Mouse (Mus musculus): Measurements from ENCODE around the gene Dok4. TPM values are rescaled to one million over a fixed set of nuclear protein-coding genes. Genes with fewer than 3 reads are reported as not detected.

Dok4 gene
- polyA plus RNA-seq, 1 experiment from 2014 or later = 31.0 TPM

DNA sequence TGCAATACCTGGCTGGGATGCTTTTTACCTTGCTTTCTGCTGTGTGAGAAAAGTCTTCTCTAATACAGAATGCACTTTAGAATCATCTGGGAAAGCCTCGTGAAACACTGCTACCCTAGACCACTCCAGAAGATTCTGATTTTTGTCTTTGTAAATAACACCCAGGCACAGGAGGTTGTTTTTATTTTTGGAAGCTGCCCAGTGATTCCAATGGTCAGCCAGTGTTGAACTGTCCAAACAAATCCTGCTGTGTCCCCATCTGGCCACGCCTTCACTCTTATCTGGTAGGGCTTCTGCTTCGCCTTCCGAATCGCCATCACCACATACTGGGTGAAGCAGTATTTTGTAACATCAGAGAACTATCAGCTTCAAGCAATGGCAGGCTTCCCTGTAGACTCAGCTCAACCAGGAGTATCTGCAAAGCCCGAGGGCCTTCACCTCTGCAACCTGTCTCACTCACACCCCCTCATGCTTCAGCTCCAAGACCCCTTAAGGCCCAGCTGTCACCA, 56.4 kb downstream of the Dok4 start:
- Histone ChIP-seq H3K9me3 (replicated peaks) (no peaks in the 10 kb centered on the region), H3K9ac (no peak overlapping the region), H3K4me2 (replicated peaks) (no peak overlapping the region), H3K27me3 (no peaks in the 10 kb centered on the region), H3K4me3 (replicated peaks) (no peak overlapping the region), H3K27ac (replicated peaks) (no peak overlapping the region), H3K4me1 (0 out of 2 replicates have a peak, but pooled peaks cover 5% of the 10 kb centered on the region), H3K36me3 (peaks cover 26% of the 10 kb centered on the region)
- ATAC-seq (ENCODE audit: insufficient number of reproducible peaks, low FRiP score, low TSS enrichment, low read depth) = no peak
- 82% methylated on average over 6 of the region's 6 CpGs for WGBS

DNA sequence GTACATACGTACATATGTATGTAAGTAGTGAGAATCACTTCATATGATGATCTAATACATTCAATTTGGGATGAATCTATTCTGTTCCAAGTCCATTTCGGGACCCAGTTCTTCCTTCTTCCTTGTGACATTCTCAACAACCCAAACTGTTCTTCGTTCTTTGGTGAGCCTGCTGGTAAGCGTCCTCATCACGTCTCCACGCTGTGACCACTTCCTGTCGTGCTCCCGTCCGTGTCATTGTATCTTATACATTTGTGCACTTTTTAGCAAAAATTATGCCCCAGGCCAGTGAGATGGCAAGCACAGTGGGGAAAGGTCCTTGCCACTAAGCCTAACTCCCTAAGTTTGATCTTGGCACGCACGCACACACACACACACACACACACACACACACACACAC, 58.2 kb downstream of the Dok4 start:
- Histone ChIP-seq H3K4me1 (0 out of 2 replicates have a peak, but pooled peaks cover 3% of the 10 kb centered on the region), H3K27me3 (no peaks in the 10 kb centered on the region), H3K36me3 (peaks cover 8% of the 10 kb centered on the region), H3K27ac (replicated peaks) (no peak overlapping the region), H3K9me3 (replicated peaks) (no peaks in the 10 kb centered on the region), H3K4me3 (replicated peaks) (no peak overlapping the region), H3K4me2 (replicated peaks) (no peak overlapping the region), H3K9ac (no peak overlapping the region)
- no peak for ATAC-seq (ENCODE audit: insufficient number of reproducible peaks, low FRiP score, low TSS enrichment, low read depth)
- WGBS = 87% methylated on average over 11 of the region's 11 CpGs

DNA sequence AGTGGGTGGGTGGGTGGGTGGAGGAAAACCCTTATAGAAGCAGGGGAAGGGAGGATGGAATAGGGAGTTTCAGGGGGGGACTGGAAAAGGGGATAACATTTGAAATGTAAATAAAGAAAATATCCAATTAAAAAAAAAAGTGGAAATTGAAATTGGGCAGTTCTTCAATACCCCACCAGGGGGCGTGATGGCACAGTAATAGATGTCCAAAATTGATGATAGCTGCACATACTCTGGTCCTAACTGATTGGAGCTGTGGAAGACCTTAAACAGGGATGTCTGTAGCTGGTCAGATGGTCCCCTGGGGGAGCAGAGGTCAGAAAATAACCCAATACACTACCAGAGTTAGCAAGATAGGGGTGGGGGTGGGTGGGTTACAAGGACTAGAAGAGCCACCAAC, 61.6 kb downstream of the Dok4 start:
- H3K27me3 ChIP-seq = no peaks in the 10 kb centered on the region
- H3K9ac ChIP-seq = no peak overlapping the region
- H3K27ac ChIP-seq (replicated peaks) = no peak overlapping the region
- H3K9me3 ChIP-seq (replicated peaks) = no peaks in the 10 kb centered on the region
- H3K36me3 ChIP-seq = no peaks in the 10 kb centered on the region
- H3K4me1 ChIP-seq = peaks cover 5% of the 10 kb centered on the region
- H3K4me2 ChIP-seq (replicated peaks) = no peak overlapping the region
- H3K4me3 ChIP-seq (replicated peaks) = no peak overlapping the region
- WGBS = 5% methylated on average over 1 of the region's 1 CpGs
- ATAC-seq (ENCODE audit: insufficient number of reproducible peaks, low FRiP score, low TSS enrichment, low read depth) = no peak

Other genes starting within 250 kb of the Dok4 start
- gene Arl2bp, start 209.7 kb downstream of the Dok4 start, polyA plus RNA-seq (2015; fragmentation: Nextera tagmentation; extraction: Ambion mirVana) = 118 and 120 TPM in 2 replicates
- 10.9 and 14.2 TPM in 2 replicates for gene Pllp, start 180.1 kb downstream of the Dok4 start, polyA plus RNA-seq (2015; fragmentation: Nextera tagmentation; extraction: Ambion mirVana)
- gene Ccl22, start 130.7 kb downstream of the Dok4 start, polyA plus RNA-seq (2015; fragmentation: Nextera tagmentation; extraction: Ambion mirVana) = not detected in 2 replicates
- 13.2 and 13.7 TPM in 2 replicates for gene Cx3cl1, start 104.3 kb downstream of the Dok4 start, polyA plus RNA-seq (2015; fragmentation: Nextera tagmentation; extraction: Ambion mirVana)
- not detected in 2 replicates for gene Ccl17, start 65.9 kb downstream of the Dok4 start, polyA plus RNA-seq (2015; fragmentation: Nextera tagmentation; extraction: Ambion mirVana)
- gene Coq9, start 38.0 kb downstream of the Dok4 start, polyA plus RNA-seq (2015; fragmentation: Nextera tagmentation; extraction: Ambion mirVana) = 78.0 and 80.7 TPM in 2 replicates
- gene Ciapin1, start 38.0 kb downstream of the Dok4 start, polyA plus RNA-seq (2015; fragmentation: Nextera tagmentation; extraction: Ambion mirVana) = 81.7 and 92.5 TPM in 2 replicates
- gene Polr2c, start 18.9 kb downstream of the Dok4 start, polyA plus RNA-seq (2015; fragmentation: Nextera tagmentation; extraction: Ambion mirVana) = 132 and 135 TPM in 2 replicates
- 42.3 and 44.6 TPM in 2 replicates for gene Ccdc102a, start 41.8 kb upstream of the Dok4 start, polyA plus RNA-seq (2015; fragmentation: Nextera tagmentation; extraction: Ambion mirVana)
- gene Adgrg5, start 47.4 kb upstream of the Dok4 start, polyA plus RNA-seq (2015; fragmentation: Nextera tagmentation; extraction: Ambion mirVana) = 0.07 and 0.08 TPM in 2 replicates
- gene Adgrg1, start 98.4 kb upstream of the Dok4 start, polyA plus RNA-seq (2015; fragmentation: Nextera tagmentation; extraction: Ambion mirVana) = 29.9 and 31.9 TPM in 2 replicates
- 3.2 and 3.8 TPM in 2 replicates for gene Adgrg3, start 141.4 kb upstream of the Dok4 start, polyA plus RNA-seq (2015; fragmentation: Nextera tagmentation; extraction: Ambion mirVana)
- 1.7 and 2.4 TPM in 2 replicates for gene Drc7, start 178.8 kb upstream of the Dok4 start, polyA plus RNA-seq (2015; fragmentation: Nextera tagmentation; extraction: Ambion mirVana)
- gene Katnb1, start 204.9 kb upstream of the Dok4 start, polyA plus RNA-seq (2015; fragmentation: Nextera tagmentation; extraction: Ambion mirVana) = 24.9 and 28.7 TPM in 2 replicates